Mouse (Mus musculus): ENCODE data around the gene Slc47a1.
"Not testable (repeated sequence)": the region's sequence is repeated elsewhere in the genome, so short reads cannot be mapped to it uniquely, and the experiment has no call there.

Gene Slc47a1

DNA sequence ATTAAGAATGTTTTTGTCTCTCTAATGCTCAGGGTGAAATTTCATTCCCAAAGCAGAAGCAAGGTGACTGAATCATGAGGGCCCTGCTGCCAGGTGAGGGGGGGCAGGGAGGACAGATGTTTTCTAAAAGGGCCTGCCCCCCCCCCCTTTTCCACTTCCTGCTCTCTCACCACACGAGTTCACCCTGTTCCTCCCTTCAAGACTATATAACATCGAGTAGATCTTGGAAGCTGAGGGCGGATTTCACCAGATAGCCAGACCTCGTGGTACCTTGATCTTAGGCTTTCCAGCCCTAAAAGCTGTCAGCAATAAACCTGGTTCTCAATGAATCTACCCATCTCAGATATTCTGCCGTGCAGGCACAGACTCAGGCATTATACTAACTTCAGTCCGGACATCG is 67.8 kb downstream of the Slc47a1 start:
- no peak for DNase-seq

DNA sequence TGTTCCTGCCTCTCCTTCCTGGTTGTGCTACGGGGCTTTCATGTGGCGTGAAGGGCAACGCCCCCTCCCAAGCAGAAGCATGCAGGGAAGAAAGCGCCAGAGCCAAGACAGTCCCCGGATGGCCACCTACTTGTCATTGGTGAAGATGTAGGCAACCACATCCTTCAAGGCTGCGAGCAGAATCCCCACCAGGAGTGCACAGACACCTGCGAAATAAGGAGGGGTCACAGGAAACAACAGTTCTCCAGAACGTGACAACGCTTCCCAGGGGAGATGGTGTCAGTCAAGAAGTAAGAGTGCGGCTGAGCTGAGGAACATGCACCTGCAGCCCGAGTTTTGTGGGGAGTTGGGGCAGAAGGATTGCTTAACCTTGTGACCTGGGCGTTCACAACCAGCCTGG is 68.3 kb downstream of the Slc47a1 start:
- DNase-seq, result no peak

DNA sequence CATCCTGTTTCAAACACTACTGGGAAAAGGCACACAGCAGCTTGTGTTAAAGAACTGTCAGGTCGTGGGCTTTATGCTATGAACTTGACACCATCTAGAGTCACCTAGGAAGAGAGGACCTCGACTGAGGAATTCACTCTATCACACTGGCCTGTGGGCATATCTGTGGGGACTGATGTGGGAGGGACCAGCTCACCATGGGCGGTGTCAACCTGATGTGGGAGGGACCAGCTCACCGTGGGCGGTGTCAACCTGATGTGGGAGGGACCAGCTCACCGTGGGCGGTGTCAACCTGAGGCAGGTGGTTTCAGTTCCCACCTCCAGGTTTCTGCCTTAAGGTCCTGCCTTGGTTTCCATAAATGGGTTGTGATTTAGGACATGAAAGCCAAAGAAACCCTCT is 70.3 kb downstream of the Slc47a1 start:
- no peak for DNase-seq

DNA sequence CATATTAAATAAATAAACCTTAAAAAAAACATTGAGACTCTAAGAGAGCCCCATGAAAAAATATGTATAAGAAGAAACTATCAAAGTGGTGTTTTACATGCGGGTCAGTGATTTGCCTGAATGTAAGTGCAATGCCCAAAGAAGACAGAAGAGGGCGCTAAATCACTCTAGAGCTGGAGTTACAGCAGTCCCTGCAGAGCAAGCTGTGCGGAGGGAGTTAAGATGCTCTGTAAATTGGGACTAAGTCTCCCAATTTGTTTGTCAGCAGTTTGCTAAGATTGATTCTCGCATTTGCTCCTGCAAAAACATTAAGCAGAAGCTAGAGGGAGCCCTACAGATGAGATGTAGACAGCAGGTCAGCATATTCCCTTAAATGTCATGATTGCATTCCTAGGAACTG is 72.8 kb downstream of the Slc47a1 start:
- DNase-seq, result peak; percentile 20

DNA sequence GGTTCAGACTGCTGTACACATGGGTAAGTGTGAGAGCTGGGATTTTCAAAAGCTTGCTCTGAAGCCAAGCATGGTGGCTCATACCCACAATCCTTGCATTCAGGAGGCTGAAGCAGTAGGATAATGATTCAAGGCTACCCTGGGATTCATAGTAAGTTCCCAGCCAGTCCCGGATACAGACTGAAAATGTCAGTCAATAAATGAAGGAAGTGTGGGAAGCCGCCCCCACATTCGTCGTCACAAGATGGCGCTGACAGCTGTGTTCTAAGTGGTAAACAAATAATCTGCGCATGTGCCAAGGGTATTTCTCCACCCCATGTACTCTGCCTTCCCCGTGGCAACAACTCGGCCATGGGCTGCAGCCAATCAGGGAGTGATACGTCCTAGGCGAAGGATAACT is 73.6 kb downstream of the Slc47a1 start:
- not testable (repeated sequence) for DNase-seq

DNA sequence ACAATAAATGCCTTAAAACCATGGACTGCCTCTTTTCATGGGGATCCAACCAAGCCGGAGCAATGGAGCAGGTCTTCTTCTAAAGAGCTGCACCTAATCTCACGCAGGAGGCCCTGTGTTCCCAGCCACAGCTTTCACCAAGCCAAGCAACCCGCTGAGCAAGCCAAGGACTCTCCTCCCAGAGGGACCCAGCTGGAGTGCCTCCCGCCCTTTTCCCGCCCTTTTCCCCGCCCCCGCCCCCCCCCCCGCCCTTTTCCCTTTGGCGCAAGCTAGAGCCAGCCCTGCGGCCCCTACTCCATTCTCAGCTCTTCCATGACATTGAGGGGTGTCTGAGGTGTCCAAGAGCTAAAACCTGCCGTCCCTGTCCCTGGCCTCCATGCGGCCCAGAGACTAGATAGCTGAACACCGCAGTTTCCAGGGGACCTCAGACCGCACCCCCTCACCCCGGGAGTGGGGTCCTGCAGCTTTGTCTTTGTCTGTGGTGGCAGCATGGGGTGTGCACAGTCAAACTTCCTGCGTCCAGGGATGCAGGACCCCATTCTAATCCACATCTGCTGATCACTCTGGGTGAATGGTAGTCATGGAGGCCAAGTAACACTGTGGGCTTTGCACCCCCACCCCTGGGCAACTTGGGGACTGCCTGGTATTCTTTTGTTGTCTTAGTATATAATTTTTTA is 77.3 kb downstream of the Slc47a1 start:
- no peak for DNase-seq

DNA sequence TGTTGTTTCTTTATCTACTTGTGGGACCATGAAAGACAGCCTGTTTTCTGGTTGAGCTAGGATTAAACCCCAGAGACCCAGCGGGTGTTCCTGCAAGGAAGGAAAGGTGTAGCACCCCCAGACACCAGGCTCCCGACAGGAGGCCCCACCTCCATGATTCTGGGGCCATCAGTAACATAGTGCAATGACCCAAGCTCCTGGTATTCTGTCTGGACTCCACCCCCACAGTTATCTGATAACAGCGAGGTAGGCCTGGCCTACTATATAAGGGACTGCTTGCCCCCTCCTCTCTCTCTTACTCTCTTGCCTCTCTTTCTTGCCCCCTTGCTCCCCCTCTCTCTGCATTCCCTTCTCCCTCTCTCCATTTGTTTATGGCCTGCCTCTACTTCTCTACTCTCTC is 77.9 kb downstream of the Slc47a1 start:
- DNase-seq, result no peak

DNA sequence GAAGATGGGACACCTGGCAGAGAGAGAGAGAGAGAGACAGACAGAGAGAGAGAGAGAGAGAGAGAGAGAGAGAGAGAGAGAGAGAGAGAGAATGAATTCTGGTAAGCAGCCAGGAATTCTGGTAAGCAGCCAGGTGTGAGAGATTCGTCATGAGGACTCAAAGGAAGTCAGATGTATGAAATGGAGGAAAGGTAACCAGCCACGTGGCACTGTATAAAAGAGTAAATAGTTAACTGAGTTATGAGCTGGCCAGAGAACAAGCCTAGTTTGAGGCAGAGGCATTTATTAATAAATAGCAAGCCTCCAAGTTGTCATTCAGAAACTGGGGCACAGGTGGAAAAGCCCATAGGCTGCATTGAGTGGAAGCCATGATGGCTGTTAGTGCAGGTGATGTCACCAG is 80.2 kb downstream of the Slc47a1 start:
- no peak for DNase-seq

DNA sequence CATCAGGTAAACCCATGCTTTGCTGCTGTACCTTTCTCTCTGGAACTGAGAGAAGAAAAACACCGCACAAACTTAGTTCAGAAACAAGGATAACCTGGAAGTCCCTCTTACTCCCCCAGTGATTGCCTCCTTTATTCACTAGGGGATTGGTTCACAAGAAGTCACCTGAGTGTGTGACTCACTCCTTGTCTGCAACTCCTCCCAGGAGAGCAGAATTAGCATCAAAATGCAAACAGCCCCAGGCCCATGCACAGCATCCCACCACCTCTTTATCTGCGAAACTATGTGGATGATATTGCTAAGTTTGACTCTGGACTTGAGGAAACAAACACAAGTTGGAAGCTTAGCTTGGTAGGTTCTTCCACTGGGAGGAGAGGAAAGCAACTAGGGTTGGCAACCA is 80.8 kb downstream of the Slc47a1 start:
- DNase-seq, result no peak

DNA sequence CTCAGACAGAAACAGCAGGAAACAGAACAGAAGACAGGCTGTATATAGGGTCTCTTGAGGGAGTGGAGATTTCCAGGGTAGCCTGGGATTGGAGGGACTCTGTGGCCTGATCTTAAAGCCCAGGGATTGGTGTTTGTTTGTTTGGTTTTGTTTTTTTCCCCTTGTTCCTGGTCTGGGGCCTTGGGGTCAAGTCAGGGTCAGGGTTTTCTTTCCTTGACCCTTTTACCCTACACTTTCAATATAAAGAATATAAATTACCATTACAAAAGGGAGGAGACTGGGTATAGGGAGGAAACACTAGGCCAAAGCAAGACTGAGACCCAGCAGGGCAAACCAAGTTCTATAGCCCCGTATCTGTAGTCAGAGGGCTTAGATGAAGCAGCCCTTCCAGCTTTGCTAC is 81.6 kb downstream of the Slc47a1 start:
- no peak for DNase-seq

DNA sequence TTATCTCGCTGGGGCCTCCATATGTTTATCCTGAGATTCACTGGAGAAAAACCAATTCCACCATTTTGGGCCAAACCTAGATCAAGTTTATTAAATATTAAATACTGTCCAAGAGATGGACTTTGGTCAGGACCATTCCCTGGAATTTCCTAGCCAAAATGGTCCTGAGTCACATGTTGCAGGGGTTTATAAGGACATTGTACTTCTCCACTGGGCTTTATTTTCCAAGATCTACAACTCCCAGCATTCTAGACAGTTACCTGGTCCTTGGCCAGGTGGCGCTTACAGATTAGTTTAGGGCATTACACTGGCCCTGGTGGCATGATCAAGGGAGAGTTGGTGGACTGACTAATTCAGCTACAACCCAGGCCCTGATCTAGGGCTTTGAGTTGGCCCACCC is 82.6 kb downstream of the Slc47a1 start:
- no peak for DNase-seq

DNA sequence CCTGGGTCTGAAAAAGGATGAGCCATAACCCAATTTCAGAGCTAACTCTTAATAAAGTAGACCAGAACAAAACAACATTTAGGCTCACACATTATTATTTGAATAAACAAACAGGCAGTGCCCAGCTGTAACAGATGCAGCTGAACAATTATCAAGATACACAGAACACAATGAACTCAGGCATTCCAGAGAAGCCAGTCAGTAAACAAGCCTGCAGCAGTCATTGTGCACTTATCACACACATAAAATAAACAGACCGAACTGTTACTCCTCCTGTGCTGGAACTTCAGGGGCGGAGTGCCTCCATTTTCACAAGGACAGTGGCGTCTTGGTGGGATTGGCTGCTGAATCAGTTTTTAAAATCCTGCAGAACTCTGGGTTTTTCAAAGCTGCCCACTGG is 83.7 kb downstream of the Slc47a1 start:
- no peak for DNase-seq

Measured in right cerebral cortex, postnatal 14 days (tissue).